Mouse (Mus musculus): Measurements from ENCODE around the gene Kndc1.

The Kndc1 gene

DNA sequence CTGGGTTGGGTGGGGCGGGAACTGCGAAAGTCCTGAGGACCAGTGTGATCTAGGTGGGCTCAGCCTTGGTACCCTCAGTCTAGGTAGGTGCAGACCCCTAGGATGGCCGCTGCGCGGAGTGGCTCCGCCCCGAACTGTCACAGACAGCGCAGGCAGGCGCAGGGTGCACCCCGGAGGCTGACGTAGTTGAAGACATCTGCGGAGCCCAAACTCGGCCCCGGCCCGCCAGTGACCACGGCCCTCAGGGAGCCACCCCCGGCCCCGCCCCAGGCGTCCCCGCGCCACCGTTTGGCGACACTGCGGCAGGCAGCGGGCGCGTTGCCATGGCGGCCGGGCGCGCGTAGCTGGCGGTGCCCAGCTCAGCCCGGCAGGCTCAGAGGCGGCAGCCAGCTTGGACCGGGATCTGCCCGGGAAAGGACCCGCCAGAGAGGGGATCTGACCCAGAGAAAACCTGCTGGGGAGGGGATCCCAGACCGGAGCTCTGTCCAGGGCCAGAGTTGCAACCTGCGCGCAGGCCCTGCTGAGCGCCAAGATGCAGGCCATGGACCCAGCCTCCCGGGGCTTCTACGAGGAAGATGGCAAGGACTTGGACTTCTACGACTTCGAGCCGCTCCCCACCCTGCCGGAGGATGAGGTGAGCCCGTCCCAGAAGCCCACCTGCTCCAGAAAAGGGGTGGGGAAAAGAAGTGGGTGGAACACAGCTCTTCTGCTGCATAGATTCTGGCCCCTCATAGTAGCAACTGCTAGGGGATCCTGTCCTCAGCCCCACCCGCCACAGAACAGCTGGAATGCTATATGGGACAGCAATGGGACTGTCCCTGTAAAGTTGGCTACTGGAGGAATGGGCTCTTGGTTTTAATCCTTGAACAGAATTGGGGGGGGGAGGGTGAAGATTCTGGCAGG is at the start of gene Kndc1:
Kndc1 (plus strand) TSS at position 42 of the 903 bp plus-strand sequence.
- DNase-seq (ENCODE audit: extremely low read depth, low read depth, low spot score), result no peak

- no peak for DNase-seq (ENCODE audit: extremely low read depth, low read depth, low spot score)
Observed at GRCm38 (mm10) chr7:139845101-139845500, 49.4 kb upstream of the Kndc1 start.

DNA sequence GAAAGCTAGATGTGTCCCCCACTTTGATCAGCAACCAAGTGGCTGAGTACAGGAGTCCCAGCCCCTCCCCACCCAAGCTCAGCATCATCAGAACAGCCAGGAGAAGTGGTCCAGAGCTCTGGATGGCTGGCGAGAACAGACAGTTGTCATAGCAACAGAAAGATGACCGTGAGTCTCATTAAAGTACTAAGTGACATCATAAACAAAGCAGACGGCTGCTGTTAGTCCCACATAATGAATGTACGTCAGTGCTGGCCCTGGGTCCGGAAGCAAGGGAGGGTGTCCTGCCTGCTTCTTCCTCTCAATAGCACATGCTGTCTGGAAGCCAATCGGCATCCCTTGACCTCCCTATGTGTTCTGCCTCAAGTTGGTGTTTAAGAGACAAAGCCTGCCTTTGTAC is 44.3 kb upstream of the Kndc1 start:
- DNase-seq (ENCODE audit: extremely low read depth, low read depth, low spot score), result no peak

GRCm38 (mm10) chr7:139850677-139851076 is 43.8 kb upstream of the Kndc1 start:
- no peak for DNase-seq (ENCODE audit: extremely low read depth, low read depth, low spot score)

- no peak for DNase-seq (ENCODE audit: extremely low read depth, low read depth, low spot score)
Observed at GRCm38 (mm10) chr7:139851098-139851497, 43.4 kb upstream of the Kndc1 start.

DNA sequence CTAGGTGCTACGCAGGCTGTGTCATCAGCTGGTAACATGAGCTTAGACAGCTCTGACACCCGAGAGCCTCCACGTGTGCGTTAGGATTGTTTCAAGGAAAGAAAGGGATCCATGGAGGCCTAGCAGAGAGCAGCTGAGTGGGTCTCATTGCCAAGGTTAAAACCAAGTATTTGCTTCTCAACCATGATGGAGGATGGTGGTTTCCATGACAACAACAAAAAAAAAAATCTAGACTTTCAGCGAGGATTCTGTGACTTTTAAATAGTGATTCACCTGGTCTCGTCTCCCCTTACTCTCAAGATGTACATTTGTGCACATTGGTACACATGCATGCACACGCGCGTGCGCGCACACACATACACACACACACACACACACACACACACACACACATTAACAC is 39.2 kb upstream of the Kndc1 start:
- DNase-seq (ENCODE audit: extremely low read depth, low read depth, low spot score), result no peak

- no peak for DNase-seq (ENCODE audit: extremely low read depth, low read depth, low spot score)
Observed at GRCm38 (mm10) chr7:139861411-139861810, 33.1 kb upstream of the Kndc1 start.

DNA sequence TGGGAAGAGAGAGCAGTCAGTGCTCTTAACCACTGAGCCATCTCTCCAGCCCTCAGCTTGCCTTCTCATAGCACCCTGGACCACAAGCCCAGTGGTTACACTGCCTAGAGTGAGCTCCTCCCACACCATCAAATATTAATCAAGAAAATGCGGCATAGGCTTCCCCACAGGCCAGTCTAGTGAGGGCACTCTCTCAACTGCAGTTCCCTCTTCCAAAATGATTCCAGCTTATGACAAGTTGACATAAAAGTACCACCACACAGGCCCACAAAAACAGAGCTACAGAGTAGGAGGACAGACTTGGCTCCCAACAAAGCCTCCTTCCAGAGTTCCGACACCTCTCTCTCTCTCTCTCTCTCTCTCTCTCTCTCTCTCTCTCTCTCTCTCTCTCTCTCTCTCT is 31.4 kb upstream of the Kndc1 start:
- no peak for DNase-seq (ENCODE audit: extremely low read depth, low read depth, low spot score)

DNA sequence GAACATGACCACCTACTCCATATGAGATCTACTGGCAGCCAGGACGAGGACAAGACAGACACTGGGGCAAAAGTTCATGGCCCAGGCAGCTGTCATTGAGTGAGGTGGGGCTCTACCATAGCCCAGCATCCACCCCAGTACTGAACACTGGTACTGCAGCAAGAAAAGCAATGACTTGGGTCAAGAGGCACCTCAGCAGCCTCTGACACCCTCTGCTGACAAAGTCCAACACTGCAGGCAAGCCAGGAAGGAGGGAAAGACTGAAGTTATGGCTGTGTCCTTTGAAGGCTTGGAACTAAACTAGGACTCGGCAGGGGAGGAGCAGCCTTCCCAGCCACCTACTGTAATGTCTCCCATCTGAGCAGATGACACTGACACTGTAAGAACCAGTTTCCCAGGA is 30.2 kb upstream of the Kndc1 start:
- DNase-seq (ENCODE audit: extremely low read depth, low read depth, low spot score), result no peak

DNA sequence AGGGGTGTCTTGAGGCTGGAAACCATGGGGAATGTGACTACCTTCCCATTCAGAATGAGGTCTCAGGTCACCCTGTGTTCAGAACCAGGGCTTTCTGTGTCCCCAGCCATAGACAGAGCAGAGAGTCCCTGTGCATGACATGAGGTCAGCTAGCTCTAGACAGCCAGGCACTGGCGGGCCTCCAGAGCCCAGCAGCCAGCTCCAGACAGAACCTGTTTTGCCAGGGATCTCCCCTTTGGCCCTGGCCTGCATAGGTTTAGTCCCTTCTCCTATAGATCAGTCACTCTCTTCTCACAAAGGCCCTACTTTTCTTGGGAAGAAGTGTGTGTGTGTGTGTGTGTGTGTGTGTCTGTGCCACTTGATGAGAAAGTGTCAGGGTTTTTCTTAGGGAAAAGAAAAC is 29.6 kb upstream of the Kndc1 start:
- no peak for DNase-seq (ENCODE audit: extremely low read depth, low read depth, low spot score)

DNA sequence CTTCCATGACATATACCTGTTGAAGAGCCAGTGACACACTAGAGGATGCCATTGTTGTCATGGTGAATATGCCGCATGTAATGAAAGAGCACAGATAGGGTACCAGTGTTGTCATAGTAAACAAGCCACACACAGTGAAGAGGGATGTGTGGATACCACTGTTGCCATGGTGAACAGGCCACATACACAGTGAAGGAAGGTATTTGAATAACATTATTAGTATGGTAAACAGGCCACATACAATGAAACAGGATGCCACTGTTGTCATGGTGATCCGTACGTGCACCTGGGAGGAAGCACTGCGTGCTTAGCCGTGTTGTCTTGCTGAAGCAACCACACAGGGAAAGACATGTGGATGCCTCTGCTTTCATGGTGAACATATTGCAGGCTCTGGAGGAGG is 23.5 kb upstream of the Kndc1 start:
- DNase-seq (ENCODE audit: extremely low read depth, low read depth, low spot score), result no peak

DNA sequence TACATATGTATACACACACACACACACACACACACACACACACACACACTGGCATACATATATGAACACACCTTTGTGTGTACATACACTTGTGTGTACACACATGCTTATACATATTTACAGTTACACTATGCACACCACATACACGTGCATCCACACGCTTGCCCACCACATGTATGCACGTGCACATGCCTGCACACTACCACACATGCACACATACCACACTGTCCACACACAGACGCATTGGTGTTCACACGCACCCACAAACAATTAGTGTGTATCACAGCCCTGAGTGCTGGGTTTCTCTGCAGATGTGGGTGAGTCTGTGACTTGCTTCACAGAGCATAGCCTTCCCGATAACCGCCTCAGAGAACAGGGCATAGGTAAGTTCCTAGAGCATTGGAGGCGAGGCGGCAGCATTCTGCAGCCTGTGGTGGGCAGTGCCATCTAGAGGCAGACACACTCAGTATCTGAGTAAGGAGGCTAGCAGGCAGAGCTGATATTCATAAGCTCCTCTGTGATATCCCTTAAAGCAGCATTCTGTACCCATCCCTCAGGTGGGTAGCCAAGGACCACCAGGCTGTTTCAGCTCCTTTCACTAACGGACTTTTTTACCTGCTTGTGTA is 17.2 kb upstream of the Kndc1 start:
- no peak for DNase-seq (ENCODE audit: extremely low read depth, low read depth, low spot score)

DNA sequence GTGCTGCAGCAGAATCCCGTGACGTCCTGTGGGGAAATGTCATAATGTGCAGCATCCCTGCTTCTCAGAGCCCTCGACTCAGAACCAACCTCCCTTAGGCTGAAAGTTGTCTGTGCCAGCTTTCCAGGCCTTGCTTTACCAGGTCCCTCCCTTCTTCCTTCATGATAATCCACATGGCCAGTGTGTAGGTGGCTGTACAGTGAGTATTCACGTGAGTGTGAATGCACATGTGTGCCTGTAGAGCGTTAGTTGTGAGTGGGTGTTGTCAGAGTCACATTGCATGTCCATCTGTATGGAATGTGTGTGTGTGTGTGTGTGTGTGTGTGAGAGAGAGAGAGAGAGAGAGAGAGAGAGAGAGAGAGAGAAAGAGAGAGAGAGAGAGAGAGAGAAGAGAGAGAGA is 16.4 kb upstream of the Kndc1 start:
- no peak for DNase-seq (ENCODE audit: extremely low read depth, low read depth, low spot score)

DNA sequence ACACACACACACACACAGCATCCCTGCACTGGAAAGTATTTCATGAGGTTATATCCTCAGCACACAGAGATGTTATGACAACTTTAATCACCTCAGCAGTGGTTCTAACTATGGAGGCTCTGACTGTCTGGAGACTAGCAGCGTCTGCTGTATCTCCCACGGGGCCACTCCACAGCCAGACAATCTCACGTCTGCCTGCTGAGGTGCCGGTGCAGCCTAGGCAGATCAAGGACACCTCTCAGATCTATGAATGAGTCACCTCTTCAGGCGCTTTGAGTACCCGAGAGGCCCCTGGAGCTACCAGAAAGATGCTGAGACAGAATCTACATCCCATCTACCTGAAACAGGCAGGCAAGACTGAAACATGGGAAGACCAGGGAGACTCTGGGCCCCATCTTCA is 15.9 kb upstream of the Kndc1 start:
- no peak for DNase-seq (ENCODE audit: extremely low read depth, low read depth, low spot score)

DNA sequence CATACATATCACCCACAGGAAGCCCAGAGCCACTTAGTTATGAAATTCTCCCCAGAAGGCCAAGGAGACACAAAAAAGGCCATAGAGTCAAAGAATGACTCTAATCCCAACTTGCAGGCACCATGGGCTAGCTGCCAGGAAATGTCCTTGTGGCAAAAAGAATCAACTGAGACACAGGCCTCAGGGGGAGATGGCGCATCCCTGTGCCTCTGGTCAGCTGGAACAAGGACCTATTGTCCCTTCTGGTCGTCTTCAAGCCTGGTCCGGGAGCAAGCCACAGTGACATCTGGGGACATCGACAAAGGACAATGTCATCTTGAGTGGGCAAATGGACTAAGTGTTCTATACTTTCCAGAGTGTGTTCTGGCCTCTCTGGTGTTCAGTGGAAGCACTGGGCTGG is 11.0 kb upstream of the Kndc1 start:
- no peak for DNase-seq (ENCODE audit: extremely low read depth, low read depth, low spot score)

DNA sequence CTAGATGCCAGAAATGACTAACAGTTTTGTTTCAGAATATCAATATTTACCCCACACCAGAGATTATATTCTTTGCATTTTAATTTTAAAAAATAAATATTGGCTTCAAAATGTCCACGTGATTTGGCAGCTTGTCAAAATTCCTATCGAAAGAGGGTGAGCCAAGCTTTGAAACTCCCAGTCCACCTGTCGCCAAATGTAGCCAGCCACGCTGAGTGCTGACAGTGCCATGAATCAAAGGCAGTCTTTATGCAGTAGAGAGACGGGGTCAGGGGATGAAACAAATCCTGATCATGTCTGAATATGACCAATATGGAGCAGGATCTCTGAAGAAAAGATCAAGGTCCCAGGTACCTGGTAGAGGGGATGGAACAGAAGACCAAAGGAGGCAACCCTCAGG is 2.7 kb upstream of the Kndc1 start:
- DNase-seq (ENCODE audit: extremely low read depth, low read depth, low spot score), result no peak

GRCm38 (mm10) chr7:139896271-139896670 is 1.8 kb downstream of the Kndc1 start:
- no peak for DNase-seq (ENCODE audit: extremely low read depth, low read depth, low spot score)

GRCm38 (mm10) chr7:139896796-139897195 is 2.3 kb downstream of the Kndc1 start:
- no peak for DNase-seq (ENCODE audit: extremely low read depth, low read depth, low spot score)

- DNase-seq (ENCODE audit: extremely low read depth, low read depth, low spot score), result no peak
Observed at GRCm38 (mm10) chr7:139898606-139899005, 4.1 kb downstream of the Kndc1 start.

DNA sequence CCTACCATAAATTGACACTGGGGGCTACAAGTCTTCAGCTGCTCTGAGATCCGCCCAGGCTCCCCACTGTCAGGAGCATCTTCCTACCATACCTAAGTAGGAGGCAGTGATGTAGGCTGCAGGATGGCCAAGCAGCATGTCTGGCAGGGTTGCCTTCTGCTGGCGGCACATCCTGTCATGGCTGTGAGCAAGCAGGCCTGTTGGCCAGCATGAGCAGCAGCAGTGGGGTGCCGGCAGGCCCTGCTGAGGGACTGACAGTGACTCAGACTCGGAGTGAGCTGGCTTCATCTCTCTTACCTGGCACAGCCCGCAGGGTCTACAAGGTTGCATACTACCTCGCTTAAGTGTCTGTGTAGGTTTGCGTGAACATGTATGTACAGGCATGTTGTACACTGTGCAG is 5.0 kb downstream of the Kndc1 start:
- DNase-seq (ENCODE audit: extremely low read depth, low read depth, low spot score), result no peak

DNA sequence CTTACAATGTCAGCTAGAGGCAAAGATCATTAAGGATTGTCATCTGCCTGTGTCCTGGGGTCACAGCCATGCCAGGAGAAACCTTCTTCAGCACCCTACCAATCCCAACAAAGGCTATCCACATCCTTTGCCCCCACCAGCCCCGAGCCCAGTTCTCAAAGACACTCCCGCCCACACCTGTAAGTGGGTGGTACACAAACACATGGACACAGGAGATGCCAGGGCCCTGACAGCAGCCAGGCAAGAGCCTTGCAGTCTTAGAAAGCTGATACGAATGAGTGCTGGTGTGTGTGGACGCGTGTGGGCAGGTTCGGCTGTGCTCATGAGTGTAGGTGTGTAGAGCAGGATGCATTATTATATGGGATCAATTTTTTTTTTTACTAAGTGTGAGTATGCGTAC is 6.0 kb downstream of the Kndc1 start:
- no peak for DNase-seq (ENCODE audit: extremely low read depth, low read depth, low spot score)

DNA sequence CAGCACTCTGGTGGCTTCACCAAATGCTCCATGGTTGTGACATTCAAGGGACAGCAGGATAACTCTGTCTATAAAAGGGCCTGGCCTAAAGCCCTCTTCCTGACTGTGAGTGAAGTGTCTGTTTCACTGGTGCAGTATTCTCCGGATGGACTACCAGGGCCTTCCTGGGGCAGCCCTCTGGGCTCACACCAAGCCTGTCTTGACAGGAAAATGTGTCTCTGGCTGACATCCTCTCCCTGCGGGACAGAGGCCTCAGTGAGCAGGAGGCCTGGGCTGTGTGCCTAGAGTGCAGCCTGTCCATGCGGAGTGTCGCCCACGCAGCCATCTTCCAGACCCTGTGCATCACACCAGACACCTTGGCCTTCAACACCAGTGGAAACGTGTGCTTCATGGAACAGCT is 6.4 kb downstream of the Kndc1 start:
- DNase-seq (ENCODE audit: extremely low read depth, low read depth, low spot score), result no peak

DNA sequence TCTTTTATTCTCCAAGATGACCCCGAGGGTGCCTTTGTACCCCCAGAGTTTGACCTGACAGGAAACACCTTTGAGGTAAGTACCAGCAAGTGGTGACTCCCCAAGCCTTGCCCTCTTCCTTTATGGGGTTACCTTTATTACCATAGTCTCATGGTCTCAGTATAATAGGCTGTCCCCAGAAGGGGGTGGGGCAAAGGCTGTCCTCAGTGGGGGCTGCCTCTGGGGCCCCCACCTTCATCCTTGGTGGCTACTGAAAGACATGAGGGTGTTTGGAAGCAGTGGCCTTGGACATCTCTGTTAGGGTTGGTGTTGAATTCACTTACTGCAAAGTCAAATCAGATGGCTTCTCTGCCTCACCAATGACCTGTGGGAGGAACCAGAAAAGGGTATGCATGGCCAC is 7.5 kb downstream of the Kndc1 start:
- DNase-seq (ENCODE audit: extremely low read depth, low read depth, low spot score), result no peak
